Mouse (Mus musculus) lung, postnatal 0 days (tissue): ENCODE measurements around the gene Amt. TPM values are rescaled to one million over a fixed set of nuclear protein-coding genes. Genes with fewer than 3 reads are reported as not detected.
"Not testable (repeated sequence)": the region's sequence is repeated elsewhere in the genome, so short reads cannot be mapped to it uniquely, and the experiment has no call there.

ENCODE experiments used
- ATAC-seq: fragments of 200-750 bp; cut with Nextera tagmentation; 2 replicates; pipeline ENCODE4 v1.8.0; 2017; ENCODE audit warnings: moderate library complexity
- DNase-seq: peaks from one replicate; pipeline ENCODE4 v3.0.0-alpha.2; 2016; ENCODE audit warnings: low spot score
- H3K27ac ChIP-seq: fragments of 300-500 bp; sonication (generic); 2 replicates; pipeline ENCODE4 v1.5.1; 2014; ENCODE audit warnings: antibody characterized with exemption, mild to moderate bottlenecking, low read length, mixed read lengths
- H3K27me3 ChIP-seq: fragments of 300-500 bp; sonication (generic); replicated peaks from 2 replicates; pipeline ENCODE4 v1.6.1; 2014; ENCODE audit warnings: low read length, mixed read lengths; ENCODE audit not compliant: insufficient read depth
- H3K36me3 ChIP-seq: fragments of 300-500 bp; sonication (generic); 2 replicates; pipeline ENCODE4 v1.6.1; 2014; ENCODE audit warnings: low read length, mixed read lengths; ENCODE audit not compliant: insufficient read depth
- H3K4me1 ChIP-seq: fragments of 300-500 bp; sonication (generic); 2 replicates; pipeline ENCODE4 v1.6.1; 2014; ENCODE audit warnings: antibody characterized with exemption, low read depth, low read length, mixed read lengths; ENCODE audit not compliant: insufficient read depth
- H3K4me2 ChIP-seq: fragments of 300-500 bp; sonication (generic); replicated peaks from 2 replicates; pipeline ENCODE4 v1.6.1; 2014; ENCODE audit warnings: low read depth, mild to moderate bottlenecking, low read length, moderate library complexity, mixed read lengths
- H3K4me3 ChIP-seq: fragments of 300-500 bp; sonication (generic); 2 replicates; pipeline ENCODE4 v1.5.1; 2014; ENCODE audit warnings: low read depth, low read length
- H3K9ac ChIP-seq: fragments of 300-500 bp; sonication (generic); replicated peaks from 2 replicates; pipeline ENCODE4 v1.6.1; 2014; ENCODE audit warnings: low read depth, mild to moderate bottlenecking
- H3K9me3 ChIP-seq: fragments of 300-500 bp; sonication (generic); 2 replicates; pipeline ENCODE4 v1.6.1; 2016; ENCODE audit warnings: low read length, mixed read lengths
- CTCF ChIP-seq: IDR thresholded peaks from 2 replicates; pipeline ENCODE4 v1.5.1; 2016; ENCODE audit warnings: antibody characterized with exemption, mild to moderate bottlenecking
- EP300 ChIP-seq: IDR thresholded peaks from 2 replicates; pipeline ENCODE4 v1.6.1; 2016; ENCODE audit warnings: antibody characterized with exemption, mild to moderate bottlenecking, control low read depth
- WGBS: fragments of 180-500 bp; shearing (Covaris S2); extraction: QIAGEN DNeasy Blood & Tissue Kit; methylation state at CpG from one replicate; pipeline ENCODE4 v1.1.7; 2014; 5-methylcytosine and 5-hydroxymethylcytosine counted together
- polyA plus RNA-seq: library from polyadenylated mRNA; unstranded; fragments of >200 nt; fragmentation: Nextera tagmentation; extraction: Ambion mirVana; gene quantifications from 2 replicates; pipeline ENCODE4 v1.2.1, GENCODE M21; 2015

Gene Amt
- polyA plus RNA-seq, 1 experiment from 2014 or later = 9.8 TPM

DNA sequence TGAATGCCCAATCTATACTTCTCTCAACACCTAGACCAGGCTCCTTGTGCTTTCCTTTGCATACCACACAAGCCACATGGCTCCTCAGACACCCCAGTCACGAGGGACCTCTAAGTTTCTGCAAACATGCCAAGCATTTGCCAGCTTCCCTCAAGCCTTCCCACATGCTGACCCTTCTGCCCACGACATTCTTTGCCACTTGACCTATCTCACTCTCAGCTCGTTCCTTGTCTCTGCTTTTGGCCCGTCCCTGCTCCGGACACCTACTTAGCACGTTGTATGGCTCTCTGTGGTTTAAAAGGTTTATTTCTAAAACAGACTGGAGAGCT lies 21.4 kb upstream of the Amt start:
- DNase-seq (peak; percentile 85), ATAC-seq (peak; percentile 89)
- TF ChIP-seq EP300 (peak; percentile 95), CTCF (no peak)
- Histone ChIP-seq H3K27ac (peak overlapping the region; percentile 80), H3K4me2 (no peak overlapping the region), H3K9me3 (no peaks in the 10 kb centered on the region), H3K4me1 (0 out of 2 replicates have a peak, but pooled peaks cover 9% of the 10 kb centered on the region), H3K27me3 (no peaks in the 10 kb centered on the region), H3K9ac (no peak overlapping the region), H3K36me3 (no peaks in the 10 kb centered on the region), H3K4me3 (no peak overlapping the region)
- WGBS = 13% methylated on average over 6 of the region's 6 CpGs

- peaks cover 10% of the 10 kb centered on the region; the same call in 1 of the 2 replicates for H3K4me1 ChIP-seq
- DNase-seq (peak; percentile 43), ATAC-seq (no peak)
- no peak overlapping the region for H3K27ac ChIP-seq
- no peak overlapping the region for H3K4me3 ChIP-seq
- H3K27me3 ChIP-seq = no peaks in the 10 kb centered on the region
- 62% methylated on average over 10 of the region's 10 CpGs for WGBS
- H3K9ac ChIP-seq = no peak overlapping the region
- no peaks in the 10 kb centered on the region for H3K36me3 ChIP-seq
- H3K4me2 ChIP-seq = no peak overlapping the region
- TF ChIP-seq EP300 (no peak), CTCF (peak; percentile 78)
- no peaks in the 10 kb centered on the region for H3K9me3 ChIP-seq
These were observed 17.8 kb upstream of the Amt start for GRCm38 (mm10) chr9:108278697-108279450.

- Histone ChIP-seq H3K9me3 (no peaks in the 10 kb centered on the region), H3K9ac (no peak overlapping the region), H3K27me3 (no peaks in the 10 kb centered on the region), H3K4me3 (no peak overlapping the region), H3K4me1 (peaks cover 4% of the 10 kb centered on the region; the same call in 1 of the 2 replicates), H3K27ac (peak overlapping the region; percentile 48), H3K4me2 (no peak overlapping the region), H3K36me3 (no peaks in the 10 kb centered on the region)
- peak; percentile 39 for TF ChIP-seq CTCF
- 0 out of 2 replicates have a peak, but pooled peaks have one; percentile 17 for TF ChIP-seq EP300
- DNase-seq (peak; percentile 81), ATAC-seq (peak; percentile 87)
- WGBS = 7% methylated on average over 8 of the region's 8 CpGs
These were observed 16.4 kb upstream of the Amt start for GRCm38 (mm10) chr9:108280071-108280828.

DNA sequence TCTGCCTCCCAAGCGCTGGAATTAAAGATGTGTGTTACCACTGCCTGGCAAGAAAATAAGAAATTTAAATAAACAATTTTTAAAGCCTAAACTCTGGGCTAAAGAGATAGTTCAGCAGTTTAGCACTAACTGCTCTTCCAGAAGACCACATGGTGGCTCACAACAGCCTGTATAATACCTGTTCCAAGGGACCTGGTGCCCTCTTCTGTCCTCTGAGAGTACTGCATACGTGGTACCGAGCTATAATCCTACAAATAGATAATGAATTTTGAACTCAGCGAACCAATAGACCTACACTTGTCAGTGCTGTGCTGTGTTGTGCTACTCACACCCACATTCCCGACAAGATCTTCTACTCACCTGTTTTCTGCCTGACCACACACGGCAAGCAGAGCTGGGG lies 12.2 kb upstream of the Amt start:
- peak; percentile 77 for ATAC-seq

DNA sequence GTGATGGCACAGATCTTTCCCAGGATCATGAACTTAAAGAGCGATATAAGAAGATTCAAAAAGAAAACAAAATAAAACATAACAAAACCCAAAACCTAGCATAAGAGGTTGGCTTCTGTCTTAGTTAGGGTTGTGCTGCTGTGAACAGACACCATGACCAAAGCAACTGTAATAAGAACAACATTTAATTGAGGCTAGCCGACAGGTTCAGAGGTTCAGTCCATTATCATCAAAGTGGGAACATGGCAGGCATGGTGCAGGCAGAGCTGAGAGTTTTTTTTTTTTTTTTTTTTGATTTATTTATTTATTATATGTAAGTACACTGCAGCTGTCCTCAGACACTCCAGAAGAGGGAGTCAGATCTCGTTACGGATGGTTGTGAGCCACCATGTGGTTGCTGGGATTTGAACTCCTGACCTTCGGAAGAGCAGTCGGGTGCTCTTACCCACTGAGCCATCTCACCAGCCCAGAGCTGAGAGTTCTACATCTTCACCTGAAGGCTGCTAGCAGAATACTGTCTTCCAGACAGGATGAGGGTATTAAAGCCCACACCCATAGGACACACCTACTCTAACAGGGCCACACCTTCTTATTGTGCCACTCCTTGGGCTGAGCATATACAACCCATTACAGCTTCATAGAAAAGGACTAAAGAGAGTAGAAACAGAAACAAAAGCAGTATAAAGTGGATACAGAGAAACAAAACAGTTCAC lies 9.0 kb upstream of the Amt start:
- not testable (repeated sequence) for DNase-seq, ATAC-seq, H3K27ac ChIP-seq, H3K9ac ChIP-seq, H3K27me3 ChIP-seq, H3K4me3 ChIP-seq, H3K4me2 ChIP-seq, H3K9me3 ChIP-seq, H3K36me3 ChIP-seq, H3K4me1 ChIP-seq
- WGBS = 88% methylated on average over 4 of the region's 6 CpGs

More for the DNA sequence above, 12.2 kb upstream of the Amt start:
- Histone ChIP-seq H3K9me3 (no peaks in the 10 kb centered on the region), H3K4me2 (no peak overlapping the region), H3K27ac (no peak overlapping the region), H3K36me3 (no peaks in the 10 kb centered on the region), H3K9ac (no peak overlapping the region), H3K4me1 (peaks cover 4% of the 10 kb centered on the region; the same call in 1 of the 2 replicates), H3K4me3 (no peak overlapping the region), H3K27me3 (no peaks in the 10 kb centered on the region)
- 11% methylated on average over 6 of the region's 6 CpGs for WGBS
- peak; percentile 87 for DNase-seq
- peak; percentile 97 for TF ChIP-seq CTCF
- TF ChIP-seq EP300 = 0 out of 2 replicates have a peak, but pooled peaks have one; percentile 21

DNA sequence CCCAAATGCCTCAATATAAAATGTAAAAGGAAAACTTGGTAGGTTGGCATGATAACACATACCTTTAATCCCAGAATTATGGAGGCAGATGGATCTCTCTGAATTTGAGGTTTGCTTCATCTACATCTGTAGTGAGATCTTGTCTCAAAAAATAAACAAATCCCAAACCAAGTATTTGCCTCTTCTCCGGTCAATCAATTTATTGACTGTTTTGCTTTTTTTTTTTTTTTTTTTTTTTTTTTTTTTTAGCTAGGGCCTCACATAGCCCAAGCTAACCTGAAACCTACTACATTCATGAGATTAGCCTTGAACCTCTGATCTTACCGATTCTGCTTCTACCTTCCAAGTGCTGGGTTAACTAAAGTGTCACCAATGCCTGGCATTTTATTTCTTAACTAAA lies 7.3 kb upstream of the Amt start:
- DNase-seq (no peak), ATAC-seq (no peak)
- H3K27me3 ChIP-seq = no peaks in the 10 kb centered on the region
- TF ChIP-seq CTCF (no peak), EP300 (no peak)
- no peak overlapping the region for H3K4me3 ChIP-seq
- peaks cover 8% of the 10 kb centered on the region; the same call in 1 of the 2 replicates for H3K4me1 ChIP-seq
- H3K27ac ChIP-seq = no peak overlapping the region
- H3K9ac ChIP-seq = no peak overlapping the region
- 59% methylated on average over 2 of the region's 2 CpGs for WGBS
- no peaks in the 10 kb centered on the region for H3K9me3 ChIP-seq
- no peaks in the 10 kb centered on the region for H3K36me3 ChIP-seq
- no peak overlapping the region for H3K4me2 ChIP-seq
